Mouse (Mus musculus) testis, adult 2 months (tissue): Measurements from ENCODE around the gene Ccdc103.

Experiments
- CTCF ChIP-seq: fragments of 200-500 bp; IDR thresholded peaks from 2 replicates; pipeline ENCODE4 v1.5.1; 2012; ENCODE audit warnings: low read depth, mild to moderate bottlenecking, inconsistent platforms, low read length, moderate library complexity; ENCODE audit not compliant: control insufficient read depth, insufficient read depth, insufficient replicate concordance
- POLR2A ChIP-seq: fragments of 200-500 bp; IDR thresholded peaks from 2 replicates; pipeline ENCODE4 v1.6.1; 2012; ENCODE audit warnings: low read depth, mild to moderate bottlenecking, inconsistent platforms, low read length, moderate library complexity; ENCODE audit not compliant: control insufficient read depth

GRCm38 (mm10) chr11:102859933-102860332 lies 21.1 kb upstream of the Ccdc103 start:
- TF ChIP-seq CTCF: no peak
- no peak for TF ChIP-seq POLR2A
